Mouse (Mus musculus): ENCODE data around the gene Tenm3. TPM values are rescaled to one million over a fixed set of nuclear protein-coding genes. Genes with fewer than 3 reads are reported as not detected.

The Tenm3 gene
- polyA plus RNA-seq, 1 experiment from 2014 or later, result 2.7 TPM

GRCm38 (mm10) chr8:48611934-48612512 is 231.7 kb downstream of the Tenm3 start:
- ATAC-seq (ENCODE audit: insufficient read depth), result no peak
- H3K27me3 ChIP-seq, result no peaks in the 10 kb centered on the region
- 72% methylated on average over 10 of the region's 10 CpGs for WGBS (ENCODE audit: insufficient replicate concordance)
- H3K4me2 ChIP-seq, result no peak overlapping the region
- H3K27ac ChIP-seq (replicated peaks), result no peak overlapping the region
- no peaks in the 10 kb centered on the region for H3K36me3 ChIP-seq (replicated peaks)
- H3K4me3 ChIP-seq (replicated peaks), result no peak overlapping the region
- H3K4me1 ChIP-seq (replicated peaks), result no peaks in the 10 kb centered on the region
- no peaks in the 10 kb centered on the region for H3K9me3 ChIP-seq (replicated peaks)
- H3K9ac ChIP-seq, result no peak overlapping the region

GRCm38 (mm10) chr8:48611126-48611525 is 232.6 kb downstream of the Tenm3 start:
- no peak overlapping the region for H3K27ac ChIP-seq (replicated peaks)
- no peaks in the 10 kb centered on the region for H3K4me1 ChIP-seq (replicated peaks)
- no peaks in the 10 kb centered on the region for H3K36me3 ChIP-seq (replicated peaks)
- H3K4me2 ChIP-seq, result no peak overlapping the region
- no peaks in the 10 kb centered on the region for H3K9me3 ChIP-seq (replicated peaks)
- H3K9ac ChIP-seq, result no peak overlapping the region
- ATAC-seq (ENCODE audit: insufficient read depth), result no peak
- 73% methylated on average over 12 of the region's 12 CpGs for WGBS (ENCODE audit: insufficient replicate concordance)
- no peaks in the 10 kb centered on the region for H3K27me3 ChIP-seq
- no peak overlapping the region for H3K4me3 ChIP-seq (replicated peaks)

GRCm38 (mm10) chr8:48610316-48610715 is 233.4 kb downstream of the Tenm3 start:
- Histone ChIP-seq H3K4me2 (no peak overlapping the region), H3K4me1 (replicated peaks) (no peaks in the 10 kb centered on the region), H3K9ac (no peak overlapping the region), H3K27ac (replicated peaks) (no peak overlapping the region), H3K36me3 (replicated peaks) (no peaks in the 10 kb centered on the region), H3K9me3 (replicated peaks) (no peaks in the 10 kb centered on the region), H3K27me3 (no peaks in the 10 kb centered on the region), H3K4me3 (replicated peaks) (no peak overlapping the region)
- whole genome bisulfite sequencing (ENCODE audit: insufficient replicate concordance), result 52% methylated on average over 6 of the region's 6 CpGs
- no peak for ATAC-seq (ENCODE audit: insufficient read depth)

- Histone ChIP-seq H3K9me3 (replicated peaks) (no peaks in the 10 kb centered on the region), H3K27me3 (no peaks in the 10 kb centered on the region), H3K36me3 (replicated peaks) (no peaks in the 10 kb centered on the region), H3K4me1 (replicated peaks) (no peaks in the 10 kb centered on the region), H3K27ac (replicated peaks) (no peak overlapping the region), H3K9ac (no peak overlapping the region), H3K4me2 (no peak overlapping the region), H3K4me3 (replicated peaks) (no peak overlapping the region)
- no peak for ATAC-seq (ENCODE audit: insufficient read depth)
- WGBS (ENCODE audit: insufficient replicate concordance), result 52% methylated on average over 4 of the region's 4 CpGs
These were observed 234.1 kb downstream of the Tenm3 start for GRCm38 (mm10) chr8:48609684-48610083.

GRCm38 (mm10) chr8:48604190-48604897 is 239.4 kb downstream of the Tenm3 start:
- Histone ChIP-seq H3K4me1 (replicated peaks) (0 out of 2 replicates have a peak, but pooled peaks cover 3% of the 10 kb centered on the region), H3K36me3 (replicated peaks) (no peaks in the 10 kb centered on the region), H3K9me3 (replicated peaks) (no peaks in the 10 kb centered on the region), H3K27ac (replicated peaks) (no peak overlapping the region), H3K9ac (no peak overlapping the region), H3K4me3 (replicated peaks) (no peak overlapping the region), H3K27me3 (no peaks in the 10 kb centered on the region), H3K4me2 (no peak overlapping the region)
- WGBS (ENCODE audit: insufficient replicate concordance), result 70% methylated on average over 10 of the region's 10 CpGs
- ATAC-seq (ENCODE audit: insufficient read depth), result no peak

GRCm38 (mm10) chr8:48603165-48603840 is 240.4 kb downstream of the Tenm3 start:
- H3K36me3 ChIP-seq (replicated peaks), result no peaks in the 10 kb centered on the region
- no peak overlapping the region for H3K4me3 ChIP-seq (replicated peaks)
- no peak overlapping the region for H3K9ac ChIP-seq
- 0 out of 2 replicates have a peak overlapping the region, but pooled peaks have one; percentile 41 for H3K27ac ChIP-seq (replicated peaks)
- H3K4me2 ChIP-seq, result no peak overlapping the region
- no peaks in the 10 kb centered on the region for H3K27me3 ChIP-seq
- 0 out of 2 replicates have a peak, but pooled peaks cover 3% of the 10 kb centered on the region for H3K4me1 ChIP-seq (replicated peaks)
- 64% methylated on average over 15 of the region's 15 CpGs for WGBS (ENCODE audit: insufficient replicate concordance)
- H3K9me3 ChIP-seq (replicated peaks), result no peaks in the 10 kb centered on the region
- peak; percentile 74 for ATAC-seq (ENCODE audit: insufficient read depth)

GRCm38 (mm10) chr8:48601621-48602020 is 242.1 kb downstream of the Tenm3 start:
- no peaks in the 10 kb centered on the region for H3K27me3 ChIP-seq
- H3K9ac ChIP-seq, result no peak overlapping the region
- H3K36me3 ChIP-seq (replicated peaks), result no peaks in the 10 kb centered on the region
- H3K4me1 ChIP-seq (replicated peaks), result 0 out of 2 replicates have a peak, but pooled peaks cover 3% of the 10 kb centered on the region
- H3K4me2 ChIP-seq, result no peak overlapping the region
- ATAC-seq (ENCODE audit: insufficient read depth), result no peak
- WGBS (ENCODE audit: insufficient replicate concordance), result 59% methylated on average over 4 of the region's 4 CpGs
- no peak overlapping the region for H3K4me3 ChIP-seq (replicated peaks)
- H3K27ac ChIP-seq (replicated peaks), result no peak overlapping the region
- no peaks in the 10 kb centered on the region for H3K9me3 ChIP-seq (replicated peaks)

GRCm38 (mm10) chr8:48599028-48599427 is 244.7 kb downstream of the Tenm3 start:
- Histone ChIP-seq H3K4me1 (replicated peaks) (0 out of 2 replicates have a peak, but pooled peaks cover 3% of the 10 kb centered on the region), H3K36me3 (replicated peaks) (no peaks in the 10 kb centered on the region), H3K9me3 (replicated peaks) (no peaks in the 10 kb centered on the region), H3K4me3 (replicated peaks) (no peak overlapping the region), H3K27ac (replicated peaks) (no peak overlapping the region), H3K27me3 (no peaks in the 10 kb centered on the region), H3K4me2 (no peak overlapping the region), H3K9ac (no peak overlapping the region)
- peak; percentile 77 for ATAC-seq (ENCODE audit: insufficient read depth)
- WGBS (ENCODE audit: insufficient replicate concordance), result 60% methylated on average over 4 of the region's 4 CpGs

GRCm38 (mm10) chr8:48596332-48596731 is 247.4 kb downstream of the Tenm3 start:
- Histone ChIP-seq H3K4me1 (replicated peaks) (0 out of 2 replicates have a peak, but pooled peaks cover 1% of the 10 kb centered on the region), H3K9me3 (replicated peaks) (no peaks in the 10 kb centered on the region), H3K4me3 (replicated peaks) (no peak overlapping the region), H3K36me3 (replicated peaks) (no peaks in the 10 kb centered on the region), H3K27ac (replicated peaks) (no peak overlapping the region), H3K4me2 (no peak overlapping the region), H3K27me3 (no peaks in the 10 kb centered on the region), H3K9ac (no peak overlapping the region)
- ATAC-seq (ENCODE audit: insufficient read depth), result no peak
- WGBS (ENCODE audit: insufficient replicate concordance), result 73% methylated on average over 14 of the region's 14 CpGs

GRCm38 (mm10) chr8:48591818-48592217 is 251.9 kb downstream of the Tenm3 start:
- Histone ChIP-seq H3K4me2 (no peak overlapping the region), H3K9me3 (replicated peaks) (no peaks in the 10 kb centered on the region), H3K27me3 (no peaks in the 10 kb centered on the region), H3K27ac (replicated peaks) (no peak overlapping the region), H3K4me1 (replicated peaks) (no peaks in the 10 kb centered on the region), H3K9ac (no peak overlapping the region), H3K36me3 (replicated peaks) (no peaks in the 10 kb centered on the region), H3K4me3 (replicated peaks) (no peak overlapping the region)
- WGBS (ENCODE audit: insufficient replicate concordance), result 44% methylated on average over 5 of the region's 5 CpGs
- no peak for ATAC-seq (ENCODE audit: insufficient read depth)

- Histone ChIP-seq H3K9ac (no peak overlapping the region), H3K36me3 (replicated peaks) (no peaks in the 10 kb centered on the region), H3K27me3 (no peaks in the 10 kb centered on the region), H3K27ac (replicated peaks) (no peak overlapping the region), H3K9me3 (replicated peaks) (no peaks in the 10 kb centered on the region), H3K4me2 (no peak overlapping the region), H3K4me3 (replicated peaks) (no peak overlapping the region), H3K4me1 (replicated peaks) (no peaks in the 10 kb centered on the region)
- WGBS (ENCODE audit: insufficient replicate concordance), result 33% methylated on average over 6 of the region's 6 CpGs
- ATAC-seq (ENCODE audit: insufficient read depth), result no peak
These were observed 264.0 kb downstream of the Tenm3 start for GRCm38 (mm10) chr8:48579732-48580131.
